Mouse (Mus musculus): ENCODE data around the gene Ddc. TPM values are rescaled to one million over a fixed set of nuclear protein-coding genes. Genes with fewer than 3 reads are reported as not detected.
A peak's percentile ranks its signal among the peaks of the same experiment; 100 is the strongest.

The Ddc gene
- polyA plus RNA-seq, 1 experiment from 2014 or later, result 11.9 TPM

- peak; percentile 66 for ATAC-seq
- WGBS, result 8% methylated on average over 2 of the region's 2 CpGs
- no peak overlapping the region for H3K27ac ChIP-seq (ENCODE audit: low read depth, low read length)
Observed at GRCm38 (mm10) chr11:11820251-11820650, 77.7 kb downstream of the Ddc start.

GRCm38 (mm10) chr11:11819206-11819605 lies 78.7 kb downstream of the Ddc start:
- no peak overlapping the region for H3K4me2 ChIP-seq (ENCODE audit: low read length)
- H3K4me1 ChIP-seq (ENCODE audit: control insufficient read depth, insufficient read depth, low read depth, low read length), result peaks cover 13% of the 10 kb centered on the region
- WGBS, result 92% methylated on average over 5 of the region's 5 CpGs
- H3K9me3 ChIP-seq (ENCODE audit: control insufficient read depth, low read length), result no peaks in the 10 kb centered on the region
- ATAC-seq, result no peak
- H3K27ac ChIP-seq (ENCODE audit: low read depth, low read length), result no peak overlapping the region
- no peak overlapping the region for H3K9ac ChIP-seq (ENCODE audit: low read depth, low read length)
- no peaks in the 10 kb centered on the region for H3K36me3 ChIP-seq (ENCODE audit: control insufficient read depth, insufficient read depth, low read length)
- H3K27me3 ChIP-seq (replicated peaks; ENCODE audit: control insufficient read depth, insufficient read depth, low read length), result no peaks in the 10 kb centered on the region; the same call in 1 of the 2 replicates
- no peak overlapping the region for H3K4me3 ChIP-seq (ENCODE audit: low read length)

More at GRCm38 (mm10) chr11:11820251-11820650, 77.7 kb downstream of the Ddc start:
- Histone ChIP-seq H3K27me3 (replicated peaks; ENCODE audit: control insufficient read depth, insufficient read depth, low read length) (no peaks in the 10 kb centered on the region; the same call in 1 of the 2 replicates), H3K4me1 (ENCODE audit: control insufficient read depth, insufficient read depth, low read depth, low read length) (peaks cover 13% of the 10 kb centered on the region), H3K36me3 (ENCODE audit: control insufficient read depth, insufficient read depth, low read length) (no peaks in the 10 kb centered on the region), H3K4me3 (ENCODE audit: low read length) (no peak overlapping the region), H3K4me2 (ENCODE audit: low read length) (no peak overlapping the region), H3K9ac (ENCODE audit: low read depth, low read length) (no peak overlapping the region), H3K9me3 (ENCODE audit: control insufficient read depth, low read length) (no peaks in the 10 kb centered on the region)

GRCm38 (mm10) chr11:11818797-11819196 lies 79.1 kb downstream of the Ddc start:
- Histone ChIP-seq H3K4me3 (ENCODE audit: low read length) (no peak overlapping the region), H3K9ac (ENCODE audit: low read depth, low read length) (no peak overlapping the region), H3K9me3 (ENCODE audit: control insufficient read depth, low read length) (no peaks in the 10 kb centered on the region), H3K27ac (ENCODE audit: low read depth, low read length) (no peak overlapping the region), H3K4me1 (ENCODE audit: control insufficient read depth, insufficient read depth, low read depth, low read length) (peaks cover 13% of the 10 kb centered on the region), H3K4me2 (ENCODE audit: low read length) (no peak overlapping the region), H3K27me3 (replicated peaks; ENCODE audit: control insufficient read depth, insufficient read depth, low read length) (no peaks in the 10 kb centered on the region), H3K36me3 (ENCODE audit: control insufficient read depth, insufficient read depth, low read length) (no peaks in the 10 kb centered on the region)
- WGBS, result 90% methylated on average over 6 of the region's 6 CpGs
- no peak for ATAC-seq

GRCm38 (mm10) chr11:11815737-11816136 lies 82.2 kb downstream of the Ddc start:
- H3K27me3 ChIP-seq (replicated peaks; ENCODE audit: control insufficient read depth, insufficient read depth, low read length), result no peaks in the 10 kb centered on the region
- WGBS, result 74% methylated on average over 3 of the region's 3 CpGs
- no peaks in the 10 kb centered on the region for H3K9me3 ChIP-seq (ENCODE audit: control insufficient read depth, low read length)
- no peak overlapping the region for H3K4me3 ChIP-seq (ENCODE audit: low read length)
- no peak overlapping the region for H3K27ac ChIP-seq (ENCODE audit: low read depth, low read length)
- no peaks in the 10 kb centered on the region for H3K36me3 ChIP-seq (ENCODE audit: control insufficient read depth, insufficient read depth, low read length)
- H3K4me2 ChIP-seq (ENCODE audit: low read length), result no peak overlapping the region
- H3K4me1 ChIP-seq (ENCODE audit: control insufficient read depth, insufficient read depth, low read depth, low read length), result no peaks in the 10 kb centered on the region
- H3K9ac ChIP-seq (ENCODE audit: low read depth, low read length), result no peak overlapping the region
- ATAC-seq, result no peak

GRCm38 (mm10) chr11:11811906-11812480 lies 86.0 kb downstream of the Ddc start:
- Histone ChIP-seq H3K9me3 (ENCODE audit: control insufficient read depth, low read length) (no peaks in the 10 kb centered on the region), H3K27ac (ENCODE audit: low read depth, low read length) (peak overlapping the region; percentile 50; the same call in 1 of the 2 replicates), H3K4me1 (ENCODE audit: control insufficient read depth, insufficient read depth, low read depth, low read length) (peaks cover 6% of the 10 kb centered on the region), H3K27me3 (replicated peaks; ENCODE audit: control insufficient read depth, insufficient read depth, low read length) (no peaks in the 10 kb centered on the region), H3K36me3 (ENCODE audit: control insufficient read depth, insufficient read depth, low read length) (no peaks in the 10 kb centered on the region), H3K9ac (ENCODE audit: low read depth, low read length) (peak overlapping the region; percentile 46; the same call in 1 of the 2 replicates), H3K4me3 (ENCODE audit: low read length) (peak overlapping the region; percentile 18; the same call in 1 of the 2 replicates), H3K4me2 (ENCODE audit: low read length) (peak overlapping the region; percentile 50)
- 22% methylated on average over 9 of the region's 9 CpGs for WGBS
- no peak for ATAC-seq

GRCm38 (mm10) chr11:11809404-11810175 lies 88.4 kb downstream of the Ddc start:
- Histone ChIP-seq H3K36me3 (ENCODE audit: control insufficient read depth, insufficient read depth, low read length) (no peaks in the 10 kb centered on the region), H3K27me3 (replicated peaks; ENCODE audit: control insufficient read depth, insufficient read depth, low read length) (no peaks in the 10 kb centered on the region), H3K9me3 (ENCODE audit: control insufficient read depth, low read length) (no peaks in the 10 kb centered on the region), H3K27ac (ENCODE audit: low read depth, low read length) (peak overlapping the region; percentile 95), H3K9ac (ENCODE audit: low read depth, low read length) (peak overlapping the region; percentile 91), H3K4me1 (ENCODE audit: control insufficient read depth, insufficient read depth, low read depth, low read length) (peaks cover 6% of the 10 kb centered on the region), H3K4me2 (ENCODE audit: low read length) (peak overlapping the region; percentile 86), H3K4me3 (ENCODE audit: low read length) (peak overlapping the region; percentile 63)
- ATAC-seq, result no peak; the same call in 1 of the 2 replicates
- 5% methylated on average over 11 of the region's 11 CpGs for WGBS

GRCm38 (mm10) chr11:11808820-11809403 lies 89.0 kb downstream of the Ddc start, which contains the start of gene Fignl1:
Gene Fignl1, minus strand, starts transcription at chr11:11808962.
- ATAC-seq, result peak; percentile 98
- H3K4me3 ChIP-seq (ENCODE audit: low read length), result peak within 1 kb of the TSS; percentile 63
- under 1% methylated on average over 53 of the region's 53 CpGs for WGBS
- no peaks in the 10 kb centered on the region for H3K9me3 ChIP-seq (ENCODE audit: control insufficient read depth, low read length)
- H3K9ac ChIP-seq (ENCODE audit: low read depth, low read length), result peak within 1 kb of the TSS; percentile 91
- H3K4me2 ChIP-seq (ENCODE audit: low read length), result peak within 1 kb of the TSS; percentile 86
- peak within 1 kb of the TSS; percentile 95 for H3K27ac ChIP-seq (ENCODE audit: low read depth, low read length)
- H3K27me3 ChIP-seq (replicated peaks; ENCODE audit: control insufficient read depth, insufficient read depth, low read length), result no peaks in the 10 kb centered on the region
- H3K36me3 ChIP-seq (ENCODE audit: control insufficient read depth, insufficient read depth, low read length), result no peaks in the 10 kb centered on the region
- peaks cover 6% of the 10 kb centered on the region for H3K4me1 ChIP-seq (ENCODE audit: control insufficient read depth, insufficient read depth, low read depth, low read length)

- Histone ChIP-seq H3K4me2 (ENCODE audit: low read length) (peak overlapping the region; percentile 86), H3K9me3 (ENCODE audit: control insufficient read depth, low read length) (no peaks in the 10 kb centered on the region), H3K9ac (ENCODE audit: low read depth, low read length) (peak overlapping the region; percentile 91), H3K27me3 (replicated peaks; ENCODE audit: control insufficient read depth, insufficient read depth, low read length) (no peaks in the 10 kb centered on the region), H3K27ac (ENCODE audit: low read depth, low read length) (no peak overlapping the region), H3K4me3 (ENCODE audit: low read length) (peak overlapping the region; percentile 63), H3K4me1 (ENCODE audit: control insufficient read depth, insufficient read depth, low read depth, low read length) (peaks cover 6% of the 10 kb centered on the region), H3K36me3 (ENCODE audit: control insufficient read depth, insufficient read depth, low read length) (no peaks in the 10 kb centered on the region)
- 11% methylated on average over 25 of the region's 25 CpGs for WGBS
- no peak for ATAC-seq
Observed at GRCm38 (mm10) chr11:11808035-11808819, 89.7 kb downstream of the Ddc start.

Data from hindbrain, embryonic 16.5 days (tissue).